Mouse (Mus musculus): Measurements from ENCODE around the gene Traip. TPM values are rescaled to one million over a fixed set of nuclear protein-coding genes. Genes with fewer than 3 reads are reported as not detected.

Traip gene
- polyA plus RNA-seq, 1 experiment: 0.28 TPM

DNA sequence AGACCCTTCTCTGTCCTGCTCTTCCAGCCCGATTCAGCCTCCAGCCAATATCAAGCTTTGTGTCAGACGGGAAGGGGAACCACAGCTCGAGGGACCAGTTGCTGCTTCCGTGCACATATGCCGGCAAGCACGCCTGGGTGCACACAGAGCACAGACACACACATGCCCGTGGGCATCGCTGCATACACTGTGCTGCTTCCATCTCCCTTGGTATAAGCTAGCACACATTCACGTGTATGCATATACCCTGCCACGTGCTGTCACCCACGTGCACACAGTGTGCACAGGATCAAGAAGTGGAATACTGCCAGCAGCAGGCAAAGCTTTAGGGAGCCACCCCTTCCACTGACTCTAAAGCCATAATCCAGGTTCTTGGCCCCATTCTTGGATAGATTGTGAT lies 15.8 kb upstream of the Traip start:
- no peak overlapping the region for H3K4me3 ChIP-seq (ENCODE audit: insufficient read depth, low read depth, low read length)
- no peak for TF ChIP-seq POLR2A (IDR thresholded peaks at IDR 0.05; ENCODE audit: low read depth, low read length)
- no peak for TF ChIP-seq CTCF (conservative IDR thresholded peaks at IDR 0.05; ENCODE audit: insufficient read depth, insufficient read length, low read depth, low read length)
- 73% methylated on average over 11 of the region's 11 CpGs for WGBS
- DNase-seq: no peak
- no peaks in the 10 kb centered on the region for H3K36me3 ChIP-seq (ENCODE audit: control insufficient read depth, insufficient read depth, low read length)
- H3K27ac ChIP-seq (ENCODE audit: insufficient read depth, low read depth, low read length): no peak overlapping the region
- H3K4me1 ChIP-seq (ENCODE audit: control insufficient read depth, insufficient read depth, low read length): no peaks in the 10 kb centered on the region
- peaks cover 5% of the 10 kb centered on the region; the same call in 1 of the 2 replicates for H3K27me3 ChIP-seq (replicated peaks; ENCODE audit: control insufficient read depth, insufficient read depth, low read length)

- Histone ChIP-seq H3K27ac (ENCODE audit: insufficient read depth, low read depth, low read length) (no peak within 1 kb of the TSS), H3K27me3 (replicated peaks; ENCODE audit: control insufficient read depth, insufficient read depth, low read length) (peaks cover 5% of the 10 kb centered on the region; the same call in 1 of the 2 replicates), H3K4me1 (ENCODE audit: control insufficient read depth, insufficient read depth, low read length) (no peaks in the 10 kb centered on the region), H3K36me3 (ENCODE audit: control insufficient read depth, insufficient read depth, low read length) (no peaks in the 10 kb centered on the region), H3K4me3 (ENCODE audit: insufficient read depth, low read depth, low read length) (no peak within 1 kb of the TSS)
- TF ChIP-seq CTCF (conservative IDR thresholded peaks at IDR 0.05; ENCODE audit: insufficient read depth, insufficient read length, low read depth, low read length) (no peak), POLR2A (IDR thresholded peaks at IDR 0.05; ENCODE audit: low read depth, low read length) (no peak)
- 47% methylated on average over 2 of the region's 3 CpGs for WGBS
- no peak for DNase-seq
Measured at GRCm38 (mm10) chr9:107935374-107935773, 14.6 kb upstream of the Traip start, which contains the start of gene Camkv. Camkv (plus strand) TSS chr9:107935674.

DNA sequence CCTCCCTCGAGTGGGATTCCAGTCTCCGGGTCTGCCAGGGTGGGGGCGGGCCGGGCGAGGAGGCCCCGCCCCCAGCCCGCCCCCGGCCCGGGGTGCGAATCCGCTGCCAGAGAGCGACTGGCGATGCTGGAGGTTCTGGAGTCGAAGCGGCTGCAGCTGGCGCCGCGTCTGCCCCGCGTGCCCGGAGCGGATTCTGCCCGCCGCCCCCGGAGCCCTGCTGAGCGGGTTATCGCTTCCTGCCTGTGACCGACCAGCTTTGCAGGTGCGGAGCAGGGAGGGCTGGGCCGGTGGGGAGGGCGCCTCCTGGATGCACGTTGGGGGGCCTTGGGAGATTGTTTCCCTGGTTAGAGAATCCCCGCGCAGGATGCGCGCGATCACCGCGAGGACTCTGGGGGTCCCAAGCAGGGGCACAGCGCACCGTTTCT lies 14.1 kb upstream of the Traip start:
- DNase-seq: no peak
- no peaks in the 10 kb centered on the region for H3K4me1 ChIP-seq (ENCODE audit: control insufficient read depth, insufficient read depth, low read length)
- no peak overlapping the region for H3K27ac ChIP-seq (ENCODE audit: insufficient read depth, low read depth, low read length)
- TF ChIP-seq CTCF (conservative IDR thresholded peaks at IDR 0.05; ENCODE audit: insufficient read depth, insufficient read length, low read depth, low read length) (no peak), POLR2A (IDR thresholded peaks at IDR 0.05; ENCODE audit: low read depth, low read length) (no peak)
- H3K27me3 ChIP-seq (replicated peaks; ENCODE audit: control insufficient read depth, insufficient read depth, low read length): peaks cover 5% of the 10 kb centered on the region; the same call in 1 of the 2 replicates
- no peaks in the 10 kb centered on the region for H3K36me3 ChIP-seq (ENCODE audit: control insufficient read depth, insufficient read depth, low read length)
- no peak overlapping the region for H3K4me3 ChIP-seq (ENCODE audit: insufficient read depth, low read depth, low read length)
- WGBS: 2% methylated on average over 40 of the region's 41 CpGs

GRCm38 (mm10) chr9:107936215-107936822 lies 13.6 kb upstream of the Traip start:
- H3K27ac ChIP-seq (ENCODE audit: insufficient read depth, low read depth, low read length): no peak overlapping the region
- peaks cover 5% of the 10 kb centered on the region; the same call in 1 of the 2 replicates for H3K27me3 ChIP-seq (replicated peaks; ENCODE audit: control insufficient read depth, insufficient read depth, low read length)
- no peak for DNase-seq
- H3K36me3 ChIP-seq (ENCODE audit: control insufficient read depth, insufficient read depth, low read length): no peaks in the 10 kb centered on the region
- no peaks in the 10 kb centered on the region for H3K4me1 ChIP-seq (ENCODE audit: control insufficient read depth, insufficient read depth, low read length)
- WGBS: 9% methylated on average over 29 of the region's 29 CpGs
- no peak for TF ChIP-seq CTCF (conservative IDR thresholded peaks at IDR 0.05; ENCODE audit: insufficient read depth, insufficient read length, low read depth, low read length)
- TF ChIP-seq POLR2A (IDR thresholded peaks at IDR 0.05; ENCODE audit: low read depth, low read length): no peak
- no peak overlapping the region for H3K4me3 ChIP-seq (ENCODE audit: insufficient read depth, low read depth, low read length)

DNA sequence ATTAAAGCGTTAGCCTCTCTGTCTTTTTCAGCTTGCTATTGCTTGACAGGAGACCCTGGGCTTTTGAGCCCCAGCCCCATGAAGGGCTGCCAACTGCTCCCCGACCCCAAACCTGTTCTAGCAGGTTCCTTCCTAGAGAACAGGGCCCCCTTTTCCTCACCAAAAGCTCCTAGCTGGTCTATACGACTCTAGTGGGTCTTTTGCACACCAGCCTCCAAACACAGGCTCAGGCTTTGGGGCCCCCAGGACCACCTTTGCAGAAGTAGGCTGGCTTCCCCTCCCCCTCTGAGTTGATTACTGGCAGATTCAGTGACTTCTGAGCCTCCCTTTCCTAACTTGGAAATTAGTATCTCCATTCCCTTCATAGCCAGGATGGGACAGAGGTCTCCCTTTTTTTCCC lies 13.1 kb upstream of the Traip start:
- Histone ChIP-seq H3K4me3 (ENCODE audit: insufficient read depth, low read depth, low read length) (no peak overlapping the region), H3K27ac (ENCODE audit: insufficient read depth, low read depth, low read length) (no peak overlapping the region), H3K27me3 (replicated peaks; ENCODE audit: control insufficient read depth, insufficient read depth, low read length) (peaks cover 5% of the 10 kb centered on the region; the same call in 1 of the 2 replicates), H3K36me3 (ENCODE audit: control insufficient read depth, insufficient read depth, low read length) (no peaks in the 10 kb centered on the region), H3K4me1 (ENCODE audit: control insufficient read depth, insufficient read depth, low read length) (no peaks in the 10 kb centered on the region)
- DNase-seq: no peak
- 41% methylated on average over 3 of the region's 3 CpGs for WGBS
- no peak for TF ChIP-seq CTCF (conservative IDR thresholded peaks at IDR 0.05; ENCODE audit: insufficient read depth, insufficient read length, low read depth, low read length)
- TF ChIP-seq POLR2A (IDR thresholded peaks at IDR 0.05; ENCODE audit: low read depth, low read length): no peak

- WGBS: 84% methylated on average over 31 of the region's 31 CpGs
- TF ChIP-seq CTCF (conservative IDR thresholded peaks at IDR 0.05; ENCODE audit: insufficient read depth, insufficient read length, low read depth, low read length): no peak
- TF ChIP-seq POLR2A (IDR thresholded peaks at IDR 0.05; ENCODE audit: low read depth, low read length): no peak
- no peaks in the 10 kb centered on the region for H3K36me3 ChIP-seq (ENCODE audit: control insufficient read depth, insufficient read depth, low read length)
Measured at GRCm38 (mm10) chr9:107947241-107948194, 2.4 kb upstream of the Traip start.

More at GRCm38 (mm10) chr9:107947241-107948194, 2.4 kb upstream of the Traip start:
- H3K4me1 ChIP-seq (ENCODE audit: control insufficient read depth, insufficient read depth, low read length): no peaks in the 10 kb centered on the region
- no peak overlapping the region for H3K27ac ChIP-seq (ENCODE audit: insufficient read depth, low read depth, low read length)
- DNase-seq: no peak
- no peaks in the 10 kb centered on the region for H3K27me3 ChIP-seq (replicated peaks; ENCODE audit: control insufficient read depth, insufficient read depth, low read length)
- no peak overlapping the region for H3K4me3 ChIP-seq (ENCODE audit: insufficient read depth, low read depth, low read length)

Data from kidney, adult 2 months (tissue).